Mouse (Mus musculus): ENCODE measurements around the gene Barhl1.

Barhl1 gene

GRCm38 (mm10) chr2:28910877-28911276 lies 5.6 kb downstream of the Barhl1 start:
- DNase-seq, result no peak

- no peak for DNase-seq
These were observed 6.4 kb downstream of the Barhl1 start for GRCm38 (mm10) chr2:28909818-28910710.

- no peak for DNase-seq
These were observed 7.2 kb downstream of the Barhl1 start for GRCm38 (mm10) chr2:28909186-28909817.

GRCm38 (mm10) chr2:28908389-28909153 lies 7.9 kb downstream of the Barhl1 start:
- DNase-seq, result no peak

GRCm38 (mm10) chr2:28907691-28908388 lies 8.6 kb downstream of the Barhl1 start:
- no peak for DNase-seq

GRCm38 (mm10) chr2:28905561-28905960 lies 10.9 kb downstream of the Barhl1 start:
- no peak for DNase-seq

- no peak for DNase-seq
These were observed 11.7 kb downstream of the Barhl1 start for GRCm38 (mm10) chr2:28904786-28905185.

- DNase-seq, result no peak
These were observed 12.6 kb downstream of the Barhl1 start for GRCm38 (mm10) chr2:28903871-28904270.

GRCm38 (mm10) chr2:28902291-28902690 lies 14.2 kb downstream of the Barhl1 start:
- no peak for DNase-seq

- no peak for DNase-seq
These were observed 19.0 kb downstream of the Barhl1 start for GRCm38 (mm10) chr2:28897340-28897899.

- DNase-seq, result no peak
These were observed 20.6 kb downstream of the Barhl1 start for GRCm38 (mm10) chr2:28895876-28896275.

GRCm38 (mm10) chr2:28893526-28893925 lies 22.9 kb downstream of the Barhl1 start:
- DNase-seq, result no peak

GRCm38 (mm10) chr2:28892796-28893195 lies 23.7 kb downstream of the Barhl1 start:
- DNase-seq, result no peak

GRCm38 (mm10) chr2:28884914-28885313 lies 31.6 kb downstream of the Barhl1 start:
- no peak for DNase-seq

- DNase-seq, result no peak
These were observed 33.5 kb downstream of the Barhl1 start for GRCm38 (mm10) chr2:28882826-28883485.

- DNase-seq, result no peak
These were observed 34.4 kb downstream of the Barhl1 start for GRCm38 (mm10) chr2:28882047-28882446.

- DNase-seq, result no peak
These were observed 35.2 kb downstream of the Barhl1 start for GRCm38 (mm10) chr2:28881275-28881674.

- no peak for DNase-seq
These were observed 40.9 kb downstream of the Barhl1 start for GRCm38 (mm10) chr2:28875554-28875953.

- DNase-seq, result no peak
These were observed 49.0 kb downstream of the Barhl1 start for GRCm38 (mm10) chr2:28867495-28867894.

- DNase-seq, result no peak
These were observed 52.6 kb downstream of the Barhl1 start for GRCm38 (mm10) chr2:28863857-28864256.

GRCm38 (mm10) chr2:28860678-28861423 lies 55.6 kb downstream of the Barhl1 start:
- DNase-seq, result no peak

Measured in thymus, adult 18-20 months (tissue).